Mouse (Mus musculus): ENCODE measurements around the gene Elmsan1. TPM values are rescaled to one million over a fixed set of nuclear protein-coding genes. Genes with fewer than 3 reads are reported as not detected.

Gene Elmsan1
- polyA plus RNA-seq, 1 experiment: 11.9 TPM

GRCm38 (mm10) chr12:84176126-84176769 lies 42.4 kb downstream of the Elmsan1 start:
- DNase-seq (ENCODE audit: low spot score): no peak

GRCm38 (mm10) chr12:84175659-84176061 lies 43.0 kb downstream of the Elmsan1 start:
- peak; percentile 80 for DNase-seq (ENCODE audit: low spot score)

DNA sequence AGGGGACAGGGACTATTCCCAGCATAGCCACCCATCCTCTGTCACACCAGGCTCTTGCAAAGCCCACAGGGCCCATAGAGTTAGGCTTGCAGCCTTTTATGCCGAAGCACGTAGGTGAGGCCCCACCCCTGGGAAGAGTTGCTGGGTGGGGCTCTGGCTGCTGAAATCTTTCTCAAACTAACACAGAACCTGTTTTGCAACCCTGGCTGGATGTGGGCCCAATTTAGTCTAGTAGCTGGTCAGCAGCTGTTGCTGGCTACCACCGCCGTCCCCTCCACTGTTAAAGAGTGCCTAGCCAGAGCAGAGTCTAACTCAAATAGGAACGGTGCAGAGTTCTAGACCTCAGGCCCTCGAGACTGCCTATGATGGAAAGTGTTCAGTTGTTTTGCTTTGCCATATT lies 43.8 kb downstream of the Elmsan1 start:
- DNase-seq (ENCODE audit: low spot score): peak; percentile 69

- no peak for DNase-seq (ENCODE audit: low spot score)
Observed at GRCm38 (mm10) chr12:84174190-84174811, 44.4 kb downstream of the Elmsan1 start.

DNA sequence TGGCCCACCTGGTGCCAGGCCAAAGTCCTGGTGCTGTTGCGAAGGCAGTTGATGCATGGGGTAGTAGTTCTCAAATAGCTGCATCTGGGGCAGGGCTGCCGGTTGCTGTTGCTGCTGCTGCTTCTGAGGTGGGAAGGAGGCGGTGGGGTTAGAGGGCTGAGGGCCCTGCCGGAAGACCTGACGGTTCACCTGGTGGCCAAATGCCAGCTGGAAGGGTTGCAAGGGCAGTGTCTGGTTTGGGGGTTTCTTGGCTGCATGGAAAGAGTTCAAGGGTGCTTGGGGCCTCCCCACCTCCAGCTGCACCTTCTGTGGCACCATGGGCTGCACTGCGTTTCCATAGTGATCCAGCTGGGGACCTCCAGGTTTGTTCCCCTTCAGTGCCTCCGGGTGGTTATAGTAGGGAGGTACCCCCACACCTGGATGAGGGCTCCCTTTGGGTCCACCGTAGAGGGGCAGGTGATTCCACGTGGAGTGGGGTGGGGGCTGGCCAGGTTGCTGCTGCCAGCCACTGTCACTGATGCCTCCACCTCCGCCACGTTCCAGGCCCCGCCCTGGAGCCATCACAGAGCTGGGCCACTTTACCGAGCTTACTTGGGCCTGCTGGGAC lies 45.3 kb downstream of the Elmsan1 start:
- DNase-seq (ENCODE audit: low spot score): no peak

DNA sequence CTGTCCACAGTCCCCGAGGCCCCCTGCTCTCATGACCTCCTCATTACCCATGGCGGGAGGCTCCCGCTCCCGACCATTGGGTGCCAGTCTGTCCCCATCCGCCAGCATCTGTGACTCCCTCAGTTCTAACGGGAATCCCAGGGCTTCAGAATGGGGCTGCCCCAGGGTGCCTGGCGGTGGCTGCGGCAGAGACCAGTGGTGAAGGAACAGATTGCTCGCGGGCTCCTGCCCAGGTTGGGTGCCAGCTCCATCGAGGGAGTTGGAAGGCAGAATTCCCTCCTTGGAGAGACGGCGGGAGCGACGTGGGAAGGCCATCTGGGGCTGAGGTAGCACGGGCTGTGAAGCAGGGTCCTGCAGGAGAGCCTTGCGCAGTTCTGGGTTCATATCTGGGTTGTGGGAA lies 45.8 kb downstream of the Elmsan1 start:
- no peak for DNase-seq (ENCODE audit: low spot score)

DNA sequence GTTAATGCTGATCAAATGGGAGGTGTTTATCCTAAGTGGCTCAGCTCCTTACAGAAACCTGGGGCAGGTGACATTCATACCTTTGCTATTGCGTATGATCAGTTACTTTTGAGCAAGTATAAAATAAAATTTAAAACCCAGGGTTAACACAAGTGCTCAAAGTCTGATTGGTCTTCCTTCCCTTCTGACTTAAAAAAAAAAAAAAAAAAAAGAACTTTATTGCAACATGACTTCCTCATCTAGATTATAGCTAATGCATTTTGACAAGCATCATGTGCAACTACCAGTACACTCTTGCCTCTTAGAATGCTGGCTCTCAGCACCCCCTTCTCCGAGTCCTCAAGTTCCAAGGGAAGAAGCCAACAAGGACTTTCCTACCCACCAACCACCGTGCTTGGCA lies 46.5 kb downstream of the Elmsan1 start:
- no peak for DNase-seq (ENCODE audit: low spot score)

- no peak for DNase-seq (ENCODE audit: low spot score)
Observed at GRCm38 (mm10) chr12:84170610-84171009, 48.1 kb downstream of the Elmsan1 start.

- DNase-seq (ENCODE audit: low spot score): no peak
Observed at GRCm38 (mm10) chr12:84165631-84166373, 52.9 kb downstream of the Elmsan1 start.

DNA sequence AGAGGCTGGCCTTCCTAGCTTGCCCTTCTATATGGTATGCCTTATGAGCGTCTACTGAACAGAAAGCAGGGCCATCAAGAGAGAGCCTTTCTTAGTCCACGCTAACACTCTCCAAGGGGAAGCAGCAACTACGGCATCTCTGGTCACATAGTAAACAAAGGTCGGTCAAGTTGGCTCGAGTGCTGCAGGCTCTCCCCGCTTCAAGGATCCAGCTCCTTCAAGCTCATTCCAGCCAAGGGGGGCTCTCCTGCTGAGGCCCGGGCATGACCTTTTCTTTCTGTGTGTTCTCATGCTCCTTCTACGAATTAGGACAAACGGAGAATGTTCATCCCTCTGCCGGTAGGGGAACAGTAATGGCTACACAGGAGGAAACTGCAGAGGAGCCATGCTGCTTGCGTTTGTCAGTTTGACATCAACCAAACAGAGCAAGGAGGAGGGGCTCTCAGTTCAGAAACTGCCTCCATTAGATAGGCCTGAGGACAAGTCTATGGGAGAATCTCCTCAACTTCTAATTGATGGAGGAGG lies 55.0 kb downstream of the Elmsan1 start:
- DNase-seq (ENCODE audit: low spot score): no peak

DNA sequence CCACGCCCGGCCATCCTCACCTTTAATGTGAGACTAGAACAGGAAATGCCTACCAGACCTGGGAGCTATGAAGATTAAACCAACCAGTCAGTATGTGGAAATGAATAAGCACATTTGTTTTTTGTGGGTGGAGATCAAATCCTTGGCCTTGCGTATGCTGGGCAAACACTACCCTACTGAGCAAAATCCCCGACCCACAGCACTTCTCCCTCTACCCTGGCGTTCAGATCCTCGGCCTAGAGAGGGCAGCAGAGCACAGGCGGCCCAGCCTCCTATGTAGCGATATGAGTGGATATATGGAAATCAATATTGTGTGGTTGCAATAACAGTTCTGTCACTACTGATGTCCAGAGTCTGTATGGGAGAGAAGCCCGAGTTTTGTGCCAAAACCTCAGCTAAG lies 55.5 kb downstream of the Elmsan1 start:
- no peak for DNase-seq (ENCODE audit: low spot score)

DNA sequence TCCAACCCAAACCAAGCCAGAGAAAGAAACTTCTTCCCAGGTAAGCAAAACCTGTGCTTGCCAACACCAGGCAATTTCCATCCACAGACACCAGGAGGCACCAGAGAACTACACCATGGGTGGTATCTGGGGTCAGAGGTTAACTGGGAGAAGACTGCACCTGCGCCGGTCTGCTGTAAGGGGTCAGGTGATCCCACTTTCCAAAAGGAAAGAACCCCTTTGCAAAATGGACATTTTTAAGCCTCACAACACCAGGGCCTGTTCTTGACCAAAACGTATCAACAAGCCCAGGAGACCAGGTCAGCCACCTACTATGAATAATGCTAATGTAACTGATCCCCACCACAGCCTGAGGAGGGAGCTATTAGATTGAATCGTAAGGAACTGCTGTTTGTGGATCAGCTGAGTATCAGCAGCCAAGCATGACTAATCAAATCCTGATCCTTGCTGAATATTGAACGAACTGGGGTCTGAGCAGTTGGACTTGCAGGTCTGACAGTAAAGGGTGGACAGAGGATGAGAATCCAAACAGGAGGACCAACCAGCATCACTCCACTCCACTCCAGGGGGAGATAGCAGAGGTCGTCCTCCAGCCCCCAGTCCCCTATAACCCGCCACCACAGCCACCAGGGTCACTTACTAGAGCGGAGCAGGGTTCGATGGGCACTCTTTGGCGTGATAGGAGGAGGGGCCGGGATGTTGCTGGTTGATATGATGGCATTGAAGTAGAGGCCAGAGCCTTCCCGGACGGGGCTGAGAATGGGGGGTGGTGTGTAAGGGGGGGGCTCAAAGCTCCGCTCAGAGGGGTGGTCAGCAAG lies 56.9 kb downstream of the Elmsan1 start:
- no peak for DNase-seq (ENCODE audit: low spot score)

GRCm38 (mm10) chr12:84161116-84161515 lies 57.6 kb downstream of the Elmsan1 start:
- DNase-seq (ENCODE audit: low spot score): no peak

- DNase-seq (ENCODE audit: low spot score): no peak
Observed at GRCm38 (mm10) chr12:84160491-84160890, 58.2 kb downstream of the Elmsan1 start.

GRCm38 (mm10) chr12:84158156-84158555 lies 60.5 kb downstream of the Elmsan1 start:
- no peak for DNase-seq (ENCODE audit: low spot score)

DNA sequence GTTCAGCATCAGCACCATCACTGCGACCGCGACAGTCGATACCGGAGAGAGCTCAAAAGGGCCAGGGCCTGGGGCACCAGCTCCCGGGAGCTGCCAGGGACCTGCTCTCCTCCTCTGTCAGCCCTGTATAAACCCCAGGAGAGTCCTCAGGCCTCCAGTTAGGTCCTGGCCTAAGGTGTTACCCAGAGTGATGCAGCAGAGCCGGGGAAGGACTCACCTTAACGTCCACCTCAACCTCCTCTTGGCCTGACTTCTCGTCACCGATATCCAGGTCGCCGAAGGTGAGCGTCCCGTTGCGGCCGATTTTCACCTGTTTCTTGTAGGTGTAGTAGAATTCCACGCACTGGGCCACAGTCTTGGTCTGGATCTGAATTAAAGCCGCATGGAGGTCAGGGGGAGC lies 62.5 kb downstream of the Elmsan1 start:
- no peak for DNase-seq (ENCODE audit: low spot score)

DNA sequence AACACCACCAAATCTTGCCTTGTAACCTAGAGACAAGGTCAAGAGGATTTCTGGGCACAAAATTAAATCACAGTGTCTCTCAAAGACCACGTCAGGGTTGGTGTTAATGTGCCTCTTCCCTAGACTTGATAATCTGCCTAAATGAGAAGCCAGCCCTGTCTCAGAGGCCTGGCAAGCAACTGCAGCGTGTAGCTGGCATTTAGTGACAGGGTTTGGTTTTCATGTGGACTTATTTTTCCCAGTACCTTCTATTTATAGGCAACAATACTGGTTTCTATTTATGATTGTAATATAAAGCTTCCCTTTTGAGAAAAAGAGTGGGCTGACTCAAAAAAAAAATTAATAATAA lies 63.2 kb downstream of the Elmsan1 start:
- no peak for DNase-seq (ENCODE audit: low spot score)

- no peak for DNase-seq (ENCODE audit: low spot score)
Observed at GRCm38 (mm10) chr12:84154786-84155522, 63.7 kb downstream of the Elmsan1 start.

DNA sequence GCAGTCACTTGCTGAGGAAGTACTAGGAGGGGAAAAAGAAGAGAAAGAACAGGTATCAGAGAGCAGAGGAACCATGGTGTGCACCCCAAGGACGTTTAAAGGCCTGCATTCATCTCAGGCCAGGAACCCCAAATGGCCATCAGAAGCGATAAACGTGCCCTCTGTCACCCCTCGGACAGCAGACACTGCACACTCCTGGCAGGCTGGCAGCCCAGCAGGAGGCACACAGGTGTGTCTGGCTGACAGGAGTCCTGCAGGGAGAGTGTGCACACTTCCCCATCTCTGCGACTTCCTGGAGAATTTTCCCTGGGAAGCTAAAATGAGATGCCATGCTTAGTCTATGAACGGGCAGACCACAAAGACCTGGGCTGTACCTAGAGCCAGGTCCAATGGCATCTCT lies 65.3 kb downstream of the Elmsan1 start:
- DNase-seq (ENCODE audit: low spot score): no peak

DNA sequence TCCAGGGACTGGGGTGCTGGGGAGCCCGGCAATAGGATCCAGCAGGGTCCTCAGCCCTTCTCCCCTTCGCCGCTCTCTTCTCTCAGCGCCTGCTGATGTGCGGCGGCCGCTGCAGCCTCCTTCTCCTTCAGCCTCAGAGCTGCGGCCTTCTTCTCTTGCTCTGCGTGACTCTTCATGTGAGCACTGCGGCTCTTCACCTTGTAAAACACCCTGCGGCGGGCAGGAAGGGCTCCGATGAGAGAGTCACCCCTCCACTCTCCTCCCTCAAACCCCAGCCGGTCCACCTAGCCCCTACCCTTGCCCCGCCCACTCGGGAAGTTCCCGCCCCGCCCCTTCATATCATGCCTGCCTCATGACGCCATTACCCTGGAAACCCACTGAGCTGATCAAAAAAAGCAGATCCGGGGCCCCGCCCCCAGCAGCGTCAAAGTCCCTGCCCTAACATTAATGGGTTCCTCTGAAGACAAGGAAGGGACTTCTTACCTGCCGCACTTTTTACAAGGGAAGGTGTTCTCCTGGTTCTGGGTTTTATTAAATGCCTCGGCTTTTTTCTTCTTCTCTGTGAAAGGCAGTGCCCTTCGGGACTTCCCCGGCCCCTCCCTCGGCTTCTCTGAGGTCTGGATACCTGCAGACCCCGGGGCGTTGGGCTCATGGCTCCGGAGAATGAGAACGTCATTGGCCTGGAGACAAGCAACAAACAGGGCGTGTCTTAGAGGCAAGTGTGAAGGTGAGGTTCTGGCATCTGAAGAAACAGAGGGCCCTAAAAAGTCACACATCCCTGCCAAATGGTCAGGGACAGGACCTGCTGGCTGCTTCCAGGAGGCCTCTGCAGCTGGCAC lies 66.1 kb downstream of the Elmsan1 start:
- no peak for DNase-seq (ENCODE audit: low spot score)

Measured in urinary bladder, adult 2 months (tissue).